ENCODE assay signal across 17 mouse cellular contexts in the genomic region with DNA sequence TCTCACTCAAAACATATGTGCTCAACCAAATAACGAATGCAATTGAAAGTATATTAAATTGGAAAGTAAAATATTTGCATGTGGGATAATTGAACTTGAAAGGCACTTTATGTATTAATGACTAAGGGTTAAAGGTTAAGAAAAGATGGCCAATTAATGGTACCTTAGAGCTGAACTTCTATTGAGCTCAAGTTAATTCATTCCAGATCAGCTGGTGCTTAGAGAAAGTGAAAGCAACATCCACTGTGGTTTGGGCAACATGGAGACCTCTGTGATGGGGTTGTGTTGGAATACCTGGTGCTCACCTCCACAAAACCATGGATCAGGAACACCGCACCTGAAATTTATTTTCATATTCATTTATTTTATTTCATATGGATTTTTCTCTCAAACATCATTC.
"Had no signal": no experiment of that assay in that cellular context is flagged by ENCODE, and none has a peak within 500 bp of the region (broad histone marks: within the 10 kb centered on the region; RNA-seq: fewer than 3 reads in every experiment).

No protein-coding gene starts in this region.

- H3K4me3 ChIP-seq: lung, embryonic 15.5 days; megakaryocyte, embryonic 14.5 days; midbrain, embryonic 12.5 days; neural tube, embryonic 12.5 days; stomach, embryonic 15.5 days had no signal

- H3K9ac ChIP-seq: liver, postnatal 0 days; lung, embryonic 15.5 days; midbrain, embryonic 12.5 days; neural tube, embryonic 12.5 days; stomach, embryonic 15.5 days had no signal

- H3K36me3 ChIP-seq: lung, embryonic 15.5 days; midbrain, embryonic 12.5 days; neural tube, embryonic 12.5 days; stomach, embryonic 15.5 days had no signal

- H3K27me3 ChIP-seq: lung, embryonic 15.5 days; megakaryocyte, embryonic 14.5 days; midbrain, embryonic 12.5 days; neural tube, embryonic 12.5 days; stomach, embryonic 15.5 days had no signal

- H3K4me1 ChIP-seq: lung, embryonic 15.5 days; megakaryocyte, embryonic 14.5 days; midbrain, embryonic 12.5 days; neural tube, embryonic 12.5 days; stomach, embryonic 15.5 days had no signal

- ATAC-seq: liver, postnatal 0 days; lung, postnatal 0 days had no signal

- H3K4me2 ChIP-seq: lung, embryonic 15.5 days; midbrain, embryonic 12.5 days; neural tube, embryonic 12.5 days; stomach, embryonic 15.5 days had no signal

- DNase-seq: liver, postnatal 0 days; lung, adult 2 months; lung, postnatal 14 days; lung, postnatal 36 days; midbrain, embryonic 14.5 days; right cerebral cortex, postnatal 14 days; thymus, adult 2 months; thymus, postnatal 25 days; thymus, postnatal 4 days had no signal

- H3K9me3 ChIP-seq: lung, embryonic 15.5 days; midbrain, embryonic 12.5 days; neural tube, embryonic 12.5 days; stomach, embryonic 15.5 days had no signal

- H3K27ac ChIP-seq: lung, embryonic 15.5 days; macrophage; midbrain, embryonic 12.5 days; neural tube, embryonic 12.5 days; stomach, embryonic 15.5 days; stomach, postnatal 0 days had no signal
